Mouse (Mus musculus) urinary bladder, adult 18-20 months (tissue): ENCODE results near the gene Runx2.

Experiments used
- DNase-seq, 2 experiments: peaks; one replicate each; pipeline ENCODE4 v3.0.0; 2022; ENCODE audit warnings: low spot score in 2 of 2, mixed read lengths in 2 of 2

Runx2 gene

GRCm38 (mm10) chr17:44768522-44768921 lies 46.1 kb downstream of the Runx2 start:
- no peak for DNase-seq

GRCm38 (mm10) chr17:44767375-44767774 lies 47.2 kb downstream of the Runx2 start:
- no peak for DNase-seq

- DNase-seq, result no peak
Measured at GRCm38 (mm10) chr17:44766975-44767374, 47.6 kb downstream of the Runx2 start.

GRCm38 (mm10) chr17:44766318-44766717 lies 48.3 kb downstream of the Runx2 start:
- DNase-seq, result no peak

GRCm38 (mm10) chr17:44745378-44745777 lies 69.2 kb downstream of the Runx2 start:
- DNase-seq, result no peak

GRCm38 (mm10) chr17:44743780-44744179 lies 70.8 kb downstream of the Runx2 start:
- no peak for DNase-seq

- no peak for DNase-seq
Measured at GRCm38 (mm10) chr17:44742246-44742645, 72.4 kb downstream of the Runx2 start.

- DNase-seq, result peak in 1 of 2 experiments; percentile 36
Measured at GRCm38 (mm10) chr17:44738121-44738637, 76.4 kb downstream of the Runx2 start.

- peak in 1 of 2 experiments; percentile 21 for DNase-seq
Measured at GRCm38 (mm10) chr17:44737275-44738120, 77.1 kb downstream of the Runx2 start.

GRCm38 (mm10) chr17:44735991-44736561 lies 78.5 kb downstream of the Runx2 start:
- DNase-seq, result peak; percentile 51 to 79

- DNase-seq, result peak in 1 of 2 experiments; percentile 62
Measured at GRCm38 (mm10) chr17:44735223-44735990, 79.2 kb downstream of the Runx2 start.

- peak; percentile 11 to 62 for DNase-seq
Measured at GRCm38 (mm10) chr17:44734501-44735222, 79.9 kb downstream of the Runx2 start.

GRCm38 (mm10) chr17:44733544-44734310 lies 80.9 kb downstream of the Runx2 start:
- DNase-seq, result no peak

GRCm38 (mm10) chr17:44728464-44728863 lies 86.1 kb downstream of the Runx2 start:
- DNase-seq, result no peak

GRCm38 (mm10) chr17:44727675-44728074 lies 86.9 kb downstream of the Runx2 start:
- DNase-seq, result no peak

- no peak for DNase-seq
Measured at GRCm38 (mm10) chr17:44724805-44725480, 89.7 kb downstream of the Runx2 start.

- no peak for DNase-seq
Measured at GRCm38 (mm10) chr17:44724255-44724654, 90.3 kb downstream of the Runx2 start.

- DNase-seq, result no peak
Measured at GRCm38 (mm10) chr17:44722103-44722792, 92.3 kb downstream of the Runx2 start.

GRCm38 (mm10) chr17:44718591-44718990 lies 96.0 kb downstream of the Runx2 start:
- DNase-seq, result no peak
